Mouse (Mus musculus) embryo, embryonic 9.5 days (tissue): ENCODE measurements at regions not wholly inside any gene's neighbourhood (a gene's known extent, or its start where the extent isn't known, plus 50 kb on each side); places are given as distances from the start of the nearest gene placed in this dataset.

ENCODE experiments used
- DNase-seq: peaks from one replicate; pipeline ENCODE4 v3.0.0-alpha.2; 2017; ENCODE audit errors: extremely low spot score

GRCm38 (mm10) chr3:45523281-45523680 is 145.1 kb downstream of the Pcdh10 start:
- DNase-seq = no peak

- no peak for DNase-seq
Observed at GRCm38 (mm10) chr3:45547091-45547490, 168.9 kb downstream of the Pcdh10 start.

- DNase-seq = peak; percentile 44
Observed at GRCm38 (mm10) chr3:45555736-45556135, 177.5 kb downstream of the Pcdh10 start.

GRCm38 (mm10) chr3:45572995-45573394 is 194.8 kb downstream of the Pcdh10 start:
- no peak for DNase-seq

GRCm38 (mm10) chr3:45577035-45577434 is 198.8 kb downstream of the Pcdh10 start:
- DNase-seq = no peak

- peak; percentile 22 for DNase-seq
Observed at GRCm38 (mm10) chr3:45593561-45593960, 215.4 kb downstream of the Pcdh10 start.

DNA sequence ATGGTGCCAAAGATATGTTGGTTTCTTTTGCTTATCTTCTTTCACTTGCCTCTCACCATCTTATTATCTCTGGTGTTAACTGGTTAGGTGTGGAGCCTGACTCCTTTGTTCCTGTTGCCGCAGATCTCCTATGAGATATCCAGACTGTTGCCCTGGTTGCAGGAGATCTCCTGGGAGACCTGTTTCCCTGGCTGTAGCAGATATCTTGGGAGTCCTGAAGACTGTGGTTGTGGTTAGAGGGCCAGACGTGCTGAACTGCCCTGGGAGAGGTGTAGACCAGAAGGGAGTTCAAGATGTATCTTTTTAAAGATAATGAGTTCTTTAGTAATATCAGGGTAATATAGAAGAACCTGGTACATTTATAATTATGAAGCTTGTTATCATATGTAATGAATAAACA is 224.1 kb downstream of the Pcdh10 start:
- no peak for DNase-seq

GRCm38 (mm10) chr3:45603151-45603550 is 225.0 kb downstream of the Pcdh10 start:
- DNase-seq = no peak

DNA sequence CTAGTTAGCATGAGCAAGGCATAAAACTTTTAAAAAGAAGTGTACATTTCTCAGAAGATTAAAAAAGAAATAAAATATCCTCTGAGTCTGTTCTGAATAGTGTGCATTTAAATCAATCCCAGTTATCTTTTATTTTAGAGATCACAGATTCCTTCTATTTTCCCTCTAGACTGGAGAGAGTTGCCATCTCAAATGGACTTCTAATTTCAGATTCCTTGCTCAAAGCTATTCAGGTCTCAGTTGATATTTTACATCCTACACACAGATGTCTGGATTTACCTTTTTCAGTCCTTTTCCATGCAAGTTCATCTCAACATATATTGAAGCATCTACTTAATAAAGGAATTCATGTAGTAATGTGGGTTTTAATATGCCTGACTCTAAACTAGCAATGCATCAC is 242.5 kb downstream of the Pcdh10 start:
- no peak for DNase-seq

GRCm38 (mm10) chr3:45645856-45646450 is 267.8 kb downstream of the Pcdh10 start:
- DNase-seq = no peak

DNA sequence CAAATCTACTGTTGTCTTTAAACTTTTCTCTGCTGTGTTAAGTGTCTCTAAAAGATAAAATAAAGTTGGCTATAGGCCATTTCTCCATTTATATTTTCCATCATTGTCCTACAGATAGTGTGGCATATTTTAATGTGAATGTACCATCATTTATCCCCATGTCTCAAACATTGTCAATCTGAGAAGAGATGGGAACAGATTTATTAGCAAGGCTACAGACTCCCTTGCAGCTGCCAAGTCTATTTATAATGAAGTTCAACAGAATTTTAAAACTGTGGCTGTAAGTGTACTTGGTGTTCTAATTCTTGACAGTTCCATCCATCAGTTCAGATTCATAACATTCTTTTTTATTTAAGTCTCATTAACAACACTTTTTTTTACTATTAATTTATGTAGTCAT is 271.2 kb downstream of the Pcdh10 start:
- no peak for DNase-seq

- no peak for DNase-seq
Observed at GRCm38 (mm10) chr3:45657023-45657422, 278.8 kb downstream of the Pcdh10 start.

- no peak for DNase-seq
Observed at GRCm38 (mm10) chr3:45658093-45658776, 280.0 kb downstream of the Pcdh10 start.

GRCm38 (mm10) chr3:45659052-45659451 is 280.9 kb downstream of the Pcdh10 start:
- no peak for DNase-seq

DNA sequence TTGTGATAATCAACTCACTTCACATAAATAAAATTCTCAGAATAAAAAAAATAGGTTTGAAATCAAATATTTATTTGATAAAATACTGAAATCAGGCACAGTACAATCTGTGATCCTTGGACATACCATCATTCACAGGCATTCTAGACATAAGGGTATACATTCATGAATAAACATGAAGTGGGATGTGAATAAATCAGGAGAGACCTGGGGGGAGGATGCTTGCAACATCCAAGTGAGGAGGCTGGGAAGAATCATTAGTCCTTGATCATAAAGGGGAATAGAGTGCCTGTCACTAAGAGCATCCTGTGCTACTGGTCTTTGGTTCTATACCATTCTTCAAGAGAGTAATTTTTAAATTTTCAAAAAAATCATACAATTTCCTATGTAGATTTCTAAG is 292.2 kb downstream of the Pcdh10 start:
- no peak for DNase-seq

DNA sequence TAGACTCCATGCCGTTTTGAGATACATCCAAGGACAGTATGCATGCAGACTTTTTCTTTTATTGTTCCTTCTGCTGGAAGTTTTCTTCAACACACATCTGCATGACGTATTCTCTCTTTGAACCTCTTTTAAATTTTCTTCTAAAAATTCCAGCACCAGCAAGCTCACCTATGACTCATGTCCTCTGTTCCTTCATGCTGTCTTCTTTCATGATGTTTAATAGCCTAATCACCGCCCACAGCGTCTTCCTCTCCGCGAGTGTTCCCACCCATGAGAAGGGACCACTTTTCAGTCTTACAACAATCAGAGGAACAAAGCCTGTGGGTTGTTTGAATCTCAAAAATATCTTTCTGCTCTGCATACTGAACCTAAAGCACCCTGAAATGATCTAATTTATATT is 299.5 kb downstream of the Pcdh10 start:
- DNase-seq = no peak

DNA sequence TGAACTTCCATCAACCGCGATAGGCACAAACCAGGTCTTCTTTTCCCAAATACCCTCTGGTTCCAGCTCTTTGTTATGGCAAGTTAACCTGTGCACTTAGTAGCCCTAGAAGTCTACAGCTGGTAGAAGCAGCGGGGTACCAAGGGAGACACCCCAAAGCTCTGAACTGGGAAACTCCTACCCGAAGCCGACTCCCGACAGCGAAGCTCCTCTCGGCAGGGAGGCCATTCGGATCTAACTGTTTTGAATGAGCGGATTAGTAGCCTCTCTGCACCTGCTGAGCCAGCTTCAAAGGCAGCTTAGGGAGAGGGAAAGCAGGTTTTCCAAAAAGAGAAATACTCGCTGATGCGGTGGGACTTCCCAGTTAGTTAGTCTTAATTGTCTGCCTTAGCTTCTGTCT is 303.2 kb downstream of the Pcdh10 start:
- peak; percentile 11 for DNase-seq

- DNase-seq = no peak
Observed at GRCm38 (mm10) chr3:45707891-45708290, 329.7 kb downstream of the Pcdh10 start.
